Mouse (Mus musculus): ENCODE data around the gene D430041D05Rik.

The D430041D05Rik gene

DNA sequence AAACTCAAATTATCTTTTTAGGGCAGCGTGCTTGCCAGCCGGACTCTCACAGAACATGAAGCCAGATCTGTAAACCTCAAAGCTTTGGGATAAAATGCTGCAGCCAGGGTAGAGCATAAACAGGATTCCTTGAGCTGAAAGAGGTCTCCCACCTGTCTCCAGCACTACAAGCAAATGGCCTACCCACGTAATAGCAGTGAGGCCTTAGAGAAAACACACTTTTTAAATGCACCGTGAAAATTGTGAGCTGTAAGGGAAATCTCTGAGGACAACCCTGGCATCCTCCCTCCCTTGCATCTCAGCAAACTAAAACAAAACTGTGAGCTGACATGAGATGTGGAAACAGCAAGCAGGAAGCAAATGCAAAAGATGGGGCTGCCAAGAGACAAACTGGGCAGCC, 253.0 kb downstream of the D430041D05Rik start:
- DNase-seq (ENCODE audit: low read depth, low spot score) = no peak

DNA sequence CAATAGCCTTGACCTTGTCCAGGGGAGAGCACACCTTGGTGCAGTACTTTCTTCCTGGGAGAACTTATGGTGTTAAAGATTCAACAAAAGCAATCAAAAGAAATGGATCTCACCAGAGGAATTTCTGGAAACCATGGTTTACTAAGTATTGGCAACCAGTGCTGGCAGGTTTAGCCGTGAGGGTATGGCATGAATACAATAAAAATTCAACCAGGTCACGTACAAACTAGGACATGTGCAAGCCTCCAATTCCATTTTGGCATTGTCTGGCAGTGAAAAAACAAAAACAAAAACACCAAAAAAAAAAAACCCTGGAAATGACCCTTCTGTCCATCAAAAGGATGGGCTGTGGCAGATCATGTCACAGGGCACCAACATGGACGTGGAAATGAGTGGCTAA, 256.9 kb downstream of the D430041D05Rik start:
- DNase-seq (ENCODE audit: low read depth, low spot score) = no peak

- DNase-seq (ENCODE audit: low read depth, low spot score) = no peak
These were observed 257.5 kb downstream of the D430041D05Rik start for GRCm38 (mm10) chr2:104153345-104153744.

DNA sequence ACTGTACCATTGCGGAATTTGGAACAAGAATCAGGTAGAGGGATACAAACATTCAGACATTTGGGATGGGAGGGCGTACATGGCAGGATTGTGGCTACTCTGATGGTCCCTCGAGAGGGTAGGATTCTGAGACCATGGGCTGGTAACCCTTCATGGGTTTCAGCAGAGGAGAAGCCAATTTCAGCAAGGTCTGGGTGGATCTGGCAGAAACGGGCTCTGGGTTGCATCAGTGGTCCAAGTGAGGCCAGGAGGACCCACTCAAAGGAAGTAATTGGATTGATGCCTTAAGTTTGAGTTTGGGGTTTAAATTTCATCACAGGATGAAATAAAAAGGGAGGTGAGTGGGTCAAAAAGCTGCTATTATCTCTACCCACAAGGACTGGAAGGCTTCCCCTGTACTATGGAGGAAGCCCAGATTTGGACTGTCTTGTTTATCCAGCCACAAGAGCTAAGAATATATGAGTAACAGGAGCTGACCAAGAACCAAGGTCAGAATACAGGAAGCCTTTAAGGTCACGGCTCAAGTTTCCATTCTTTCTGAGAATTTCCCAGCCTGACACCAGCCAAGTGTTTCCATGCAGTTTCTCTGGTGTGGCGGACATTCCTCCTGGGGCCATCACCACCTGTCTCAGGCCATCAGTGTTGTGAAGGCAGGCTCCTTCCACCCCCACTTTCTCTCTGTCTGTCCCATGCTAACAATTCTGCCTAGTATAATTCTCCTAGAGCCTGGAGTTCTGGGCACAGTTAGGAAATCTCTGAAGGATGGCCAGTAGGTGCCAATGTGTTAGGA, 260.0 kb downstream of the D430041D05Rik start:
- peak; percentile 13 for DNase-seq (ENCODE audit: low read depth, low spot score)

DNA sequence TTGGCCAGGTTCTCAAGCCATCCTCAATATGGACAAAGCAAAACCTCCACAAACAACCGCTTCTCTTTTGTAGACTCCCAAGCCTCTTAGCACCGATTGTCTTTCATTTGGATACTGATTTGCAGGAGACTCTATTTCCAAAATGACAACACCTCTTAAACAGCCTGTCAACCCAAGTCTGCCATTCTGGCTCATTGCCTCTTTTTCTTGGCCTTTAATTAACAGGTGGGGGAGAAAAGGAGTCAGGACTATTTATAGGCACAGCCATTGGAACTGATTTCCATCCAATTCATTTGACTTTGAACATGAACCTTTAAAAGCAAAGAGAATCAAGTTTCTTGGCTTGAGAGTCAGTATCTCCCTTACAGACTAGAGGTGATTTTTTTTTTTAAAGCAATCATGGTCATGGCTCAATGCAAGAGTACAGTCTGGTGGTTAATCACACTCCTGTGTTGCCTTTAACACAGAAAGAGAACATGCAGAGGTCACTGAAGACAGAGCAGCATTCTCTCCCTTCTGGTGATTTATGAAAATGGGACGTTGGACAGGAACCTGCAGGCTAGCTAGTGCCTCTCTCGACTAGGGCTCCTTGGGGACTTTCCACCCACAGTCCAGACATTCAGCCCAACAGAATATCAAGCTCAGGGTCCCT, 262.8 kb downstream of the D430041D05Rik start:
- DNase-seq (ENCODE audit: low read depth, low spot score) = no peak

DNA sequence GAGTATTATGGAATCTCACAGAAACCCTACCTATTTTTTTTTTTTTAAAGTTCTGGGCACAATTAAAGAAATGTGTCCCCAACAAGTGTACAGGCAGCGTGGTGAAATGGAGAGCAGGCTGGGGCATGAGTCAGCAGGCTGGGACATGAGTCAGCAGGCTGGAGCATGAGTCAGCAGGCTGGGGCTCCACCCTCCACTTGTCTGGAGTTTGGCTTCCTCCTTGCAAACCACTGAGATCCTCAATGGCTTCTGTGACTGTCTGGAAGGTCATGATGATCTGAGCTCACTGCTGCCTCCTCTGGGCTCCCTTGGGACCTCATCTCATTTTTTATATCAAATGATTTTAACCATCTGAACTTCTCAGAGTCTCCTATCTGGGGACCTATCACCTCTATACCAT, 264.8 kb downstream of the D430041D05Rik start:
- peak; percentile 96 for DNase-seq (ENCODE audit: low read depth, low spot score)

DNA sequence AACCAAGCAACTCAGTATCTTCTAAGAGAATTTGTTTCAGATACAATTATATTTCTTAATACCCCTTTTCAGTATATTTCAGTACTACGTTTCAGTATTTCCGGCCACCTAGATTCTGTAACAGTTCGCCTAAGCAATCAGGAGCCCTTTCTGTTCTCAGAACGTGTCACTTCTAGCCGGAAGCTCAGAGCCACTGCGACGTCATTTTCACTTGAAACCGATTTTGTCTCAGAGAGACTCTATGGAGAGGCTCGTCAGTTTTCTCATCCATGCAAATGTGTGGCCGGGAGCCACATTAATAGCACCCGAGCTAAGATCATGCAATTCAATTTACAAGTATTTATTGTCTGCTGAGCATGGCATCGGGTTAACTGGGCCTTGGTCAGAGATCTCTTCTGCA, 266.8 kb downstream of the D430041D05Rik start:
- DNase-seq (ENCODE audit: low read depth, low spot score) = no peak

GRCm38 (mm10) chr2:104142140-104142539, 268.7 kb downstream of the D430041D05Rik start:
- DNase-seq (ENCODE audit: low read depth, low spot score) = no peak

DNA sequence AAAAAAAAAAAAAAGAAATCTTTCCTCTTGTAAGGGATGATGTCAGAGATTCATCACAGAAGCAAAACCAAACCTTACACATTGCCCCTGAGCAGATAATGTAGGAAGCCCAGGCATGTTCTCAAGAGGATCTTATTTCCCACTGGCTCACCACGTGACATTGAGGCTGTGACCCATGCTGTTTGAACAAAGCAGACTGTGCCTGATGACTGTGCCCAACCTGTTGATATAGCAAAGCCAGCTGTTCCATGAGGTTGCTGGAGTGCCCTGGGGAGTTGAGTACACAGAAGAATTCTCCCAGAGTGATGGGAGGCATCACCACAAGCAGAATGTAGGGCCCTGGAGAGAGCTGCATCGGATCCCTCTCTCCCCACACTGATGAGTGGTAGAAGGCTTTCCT, 274.9 kb downstream of the D430041D05Rik start:
- peak; percentile 31 for DNase-seq (ENCODE audit: low read depth, low spot score)

DNA sequence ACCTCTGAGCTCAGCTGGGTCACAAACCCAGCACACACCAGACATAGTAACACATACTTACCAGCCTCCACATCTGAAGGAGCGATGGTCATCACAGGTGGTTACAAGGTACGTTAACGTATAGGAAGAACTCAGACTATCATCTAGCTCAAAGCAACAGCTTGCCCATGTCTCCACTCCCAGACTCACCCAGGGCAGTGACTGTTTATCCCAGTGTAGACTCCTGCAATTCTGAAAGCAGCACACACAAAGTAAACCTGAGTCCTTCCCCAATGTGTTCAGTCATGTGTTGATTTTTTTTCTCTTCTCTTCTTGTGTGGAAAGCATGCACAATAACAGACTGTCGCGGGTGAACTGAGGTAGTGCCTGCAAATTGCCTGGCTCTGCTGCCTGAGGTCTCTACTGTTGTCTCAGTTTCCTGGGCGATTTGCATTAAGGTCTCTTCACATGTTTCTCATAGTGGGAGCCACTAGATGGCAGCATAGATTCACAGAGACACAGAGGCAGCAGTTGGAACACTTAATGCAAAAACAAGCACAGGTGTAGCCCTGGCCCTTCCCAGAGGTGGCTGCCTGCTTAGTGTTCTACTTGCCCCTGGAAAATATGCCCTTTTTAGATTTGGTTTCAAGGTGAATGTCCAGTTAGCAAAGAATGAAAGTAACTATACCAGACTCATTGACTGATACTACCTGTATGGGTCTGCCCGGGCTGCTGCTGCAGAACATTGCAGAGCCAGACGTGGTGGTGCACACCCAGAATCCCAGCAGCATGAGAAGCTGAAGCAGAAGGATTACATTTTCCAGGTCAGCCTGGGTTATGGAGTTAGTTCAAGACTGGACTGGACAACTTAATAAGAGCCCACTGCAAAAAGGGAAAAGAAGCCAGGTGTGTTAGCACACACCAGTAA, 276.4 kb downstream of the D430041D05Rik start:
- DNase-seq (ENCODE audit: low read depth, low spot score) = peak; percentile 92

DNA sequence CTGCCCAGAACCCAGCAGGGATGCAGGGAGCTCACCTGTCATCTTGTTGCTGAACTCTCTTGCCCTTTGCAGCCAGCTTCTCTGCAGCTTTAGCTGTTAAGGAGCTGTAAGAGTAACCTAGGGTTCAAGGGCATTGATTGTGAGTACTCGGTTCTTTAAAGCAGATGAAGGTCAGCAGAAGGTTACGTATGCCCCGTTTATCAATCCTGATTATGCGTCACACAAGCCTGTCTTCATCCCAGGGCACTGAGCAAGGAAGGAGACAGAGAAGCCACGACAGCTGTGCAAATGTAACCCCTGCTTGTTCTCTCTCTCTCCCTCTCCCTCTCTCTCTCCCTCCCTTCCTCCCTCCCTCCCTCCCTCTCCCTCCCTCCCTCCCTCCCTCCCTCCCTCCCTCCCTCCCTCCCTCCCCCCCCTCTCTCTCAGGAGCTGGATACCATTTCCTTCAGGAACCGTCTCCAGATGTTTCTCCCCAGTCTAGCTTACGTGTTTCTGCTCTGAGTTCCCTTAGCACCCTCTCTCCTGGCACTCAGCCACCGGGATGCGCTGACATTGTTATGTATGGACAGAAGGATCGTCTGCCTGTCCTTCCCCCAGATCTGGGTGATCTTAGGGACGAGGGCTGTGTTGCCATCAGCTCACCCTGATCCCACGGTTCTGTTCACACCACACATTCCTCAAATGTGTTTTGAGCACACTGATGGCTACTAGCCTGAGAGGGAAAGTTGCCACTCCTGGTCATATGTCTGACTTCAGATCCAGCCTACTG, 277.6 kb downstream of the D430041D05Rik start:
- DNase-seq (ENCODE audit: low read depth, low spot score) = no peak

GRCm38 (mm10) chr2:104132266-104132859, 278.4 kb downstream of the D430041D05Rik start:
- DNase-seq (ENCODE audit: low read depth, low spot score) = no peak

- DNase-seq (ENCODE audit: low read depth, low spot score) = no peak
These were observed 279.8 kb downstream of the D430041D05Rik start for GRCm38 (mm10) chr2:104130969-104131368.

DNA sequence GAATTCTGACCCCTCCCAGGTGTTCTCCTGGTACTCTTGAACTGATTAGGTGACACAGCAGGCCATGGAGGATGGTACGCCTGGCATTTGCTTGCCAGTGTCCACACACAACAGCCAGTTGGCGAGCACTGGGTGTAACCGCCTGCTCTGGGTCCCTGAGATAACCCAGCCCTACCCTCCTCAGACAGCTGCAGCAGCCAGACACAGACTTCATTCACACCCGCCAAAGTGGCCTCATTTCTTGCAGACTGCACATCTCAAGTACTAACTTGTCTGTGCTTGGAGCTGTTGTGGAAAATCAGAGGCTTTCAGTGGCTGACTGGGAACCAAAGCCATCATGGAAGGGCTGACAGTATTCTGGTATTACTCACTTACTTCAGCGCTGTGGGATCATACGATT, 280.6 kb downstream of the D430041D05Rik start:
- DNase-seq (ENCODE audit: low read depth, low spot score) = no peak

- no peak for DNase-seq (ENCODE audit: low read depth, low spot score)
These were observed 281.8 kb downstream of the D430041D05Rik start for GRCm38 (mm10) chr2:104128803-104129531.

DNA sequence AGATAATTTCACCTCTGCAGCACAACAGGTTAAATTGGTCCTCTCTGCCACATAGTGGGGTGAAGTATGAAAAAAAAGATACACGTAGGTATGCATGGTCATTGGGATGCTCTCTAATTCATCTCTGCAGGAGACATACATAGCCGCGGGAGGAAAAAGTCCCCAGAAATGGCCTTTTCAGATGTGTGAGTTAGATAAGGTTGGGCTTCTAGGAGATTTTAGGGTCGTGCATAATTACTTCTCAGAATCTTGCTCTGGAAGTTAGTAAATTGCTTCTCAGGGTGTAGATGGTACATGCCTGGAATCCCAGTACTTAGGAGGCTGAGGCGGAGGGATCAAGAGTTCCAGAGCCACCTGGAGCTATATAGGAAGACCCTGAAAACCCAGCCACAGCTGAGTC, 286.7 kb downstream of the D430041D05Rik start:
- DNase-seq (ENCODE audit: low read depth, low spot score) = no peak

DNA sequence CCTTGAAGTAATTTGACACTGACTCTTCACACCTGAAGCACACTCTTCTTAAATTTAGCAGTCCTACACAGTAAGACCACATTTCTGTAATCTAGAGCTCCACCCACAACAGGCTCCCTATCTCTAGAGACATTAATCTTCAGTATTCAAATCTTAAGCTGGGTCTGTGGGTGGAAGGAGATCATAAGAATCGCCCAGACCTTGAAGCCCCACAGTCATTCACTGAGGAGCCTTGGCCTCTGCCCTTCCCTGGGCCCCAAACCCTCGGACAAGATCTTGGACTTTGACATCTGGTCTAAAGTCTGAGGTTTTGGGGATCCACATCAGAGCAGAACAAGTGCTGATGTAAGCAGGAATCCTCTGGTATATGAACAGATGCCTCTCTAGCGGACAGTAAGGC, 287.3 kb downstream of the D430041D05Rik start:
- no peak for DNase-seq (ENCODE audit: low read depth, low spot score)

- peak; percentile 85 for DNase-seq (ENCODE audit: low read depth, low spot score)
These were observed 288.1 kb downstream of the D430041D05Rik start, which contains the start of gene A930018P22Rik for GRCm38 (mm10) chr2:104122505-104123378. TSS of gene A930018P22Rik (plus strand) at chr2:104122769.

Measured in 3T3-L1 (cell line).